Mouse (Mus musculus): ENCODE data around the gene Rpl22. TPM values are rescaled to one million over a fixed set of nuclear protein-coding genes. Genes with fewer than 3 reads are reported as not detected.

The Rpl22 gene
- polyA plus RNA-seq, 1 experiment from 2014 or later, result 352 TPM

- H3K27me3 ChIP-seq (ENCODE audit: low read depth, poor library complexity, severe bottlenecking), result peaks cover 96% of the 10 kb centered on the region
- no peaks in the 10 kb centered on the region for H3K36me3 ChIP-seq
- no peak for DNase-seq (ENCODE audit: low spot score)
- H3K27ac ChIP-seq, result no peak overlapping the region
- WGBS, result 57% methylated on average over 18 of the region's 18 CpGs
- H3K4me1 ChIP-seq, result peaks cover 40% of the 10 kb centered on the region
- H3K9me3 ChIP-seq (replicated peaks), result no peaks in the 10 kb centered on the region
- H3K4me3 ChIP-seq, result no peak overlapping the region
Measured at GRCm38 (mm10) chr4:152288398-152288945, 37.1 kb upstream of the Rpl22 start.

GRCm38 (mm10) chr4:152290385-152290784, 35.2 kb upstream of the Rpl22 start:
- H3K4me3 ChIP-seq, result peak overlapping the region; percentile 44
- 0% methylated on average over 39 of the region's 39 CpGs for WGBS
- H3K27me3 ChIP-seq (ENCODE audit: low read depth, poor library complexity, severe bottlenecking), result peaks cover 95% of the 10 kb centered on the region
- no peaks in the 10 kb centered on the region for H3K36me3 ChIP-seq
- H3K4me1 ChIP-seq, result peaks cover 46% of the 10 kb centered on the region
- H3K9me3 ChIP-seq (replicated peaks), result no peaks in the 10 kb centered on the region
- no peak for DNase-seq (ENCODE audit: low spot score)
- H3K27ac ChIP-seq, result peak overlapping the region; percentile 46; the same call in 1 of the 2 replicates

- Histone ChIP-seq H3K4me3 (peak overlapping the region; percentile 44), H3K9me3 (replicated peaks) (no peaks in the 10 kb centered on the region), H3K27me3 (ENCODE audit: low read depth, poor library complexity, severe bottlenecking) (peaks cover 95% of the 10 kb centered on the region), H3K4me1 (peaks cover 52% of the 10 kb centered on the region), H3K36me3 (no peaks in the 10 kb centered on the region), H3K27ac (no peak overlapping the region)
- no peak for DNase-seq (ENCODE audit: low spot score)
- WGBS, result 14% methylated on average over 11 of the region's 11 CpGs
Measured at GRCm38 (mm10) chr4:152290991-152291390, 34.6 kb upstream of the Rpl22 start.

GRCm38 (mm10) chr4:152291562-152291961, 34.0 kb upstream of the Rpl22 start, which contains the start of gene Hes3:
Gene Hes3 (minus strand): TSS chr4:152291662.
- H3K36me3 ChIP-seq, result no peaks in the 10 kb centered on the region
- no peak within 1 kb of the TSS for H3K27ac ChIP-seq
- H3K4me1 ChIP-seq, result peaks cover 52% of the 10 kb centered on the region
- peaks cover 90% of the 10 kb centered on the region for H3K27me3 ChIP-seq (ENCODE audit: low read depth, poor library complexity, severe bottlenecking)
- 26% methylated on average over 6 of the region's 6 CpGs for WGBS
- peak within 1 kb of the TSS; percentile 44 for H3K4me3 ChIP-seq
- no peak for DNase-seq (ENCODE audit: low spot score)
- no peaks in the 10 kb centered on the region for H3K9me3 ChIP-seq (replicated peaks)

GRCm38 (mm10) chr4:152292102-152292765, 33.3 kb upstream of the Rpl22 start:
- whole genome bisulfite sequencing, result 30% methylated on average over 12 of the region's 12 CpGs
- no peak overlapping the region for H3K27ac ChIP-seq
- no peaks in the 10 kb centered on the region for H3K9me3 ChIP-seq (replicated peaks)
- H3K27me3 ChIP-seq (ENCODE audit: low read depth, poor library complexity, severe bottlenecking), result peaks cover 84% of the 10 kb centered on the region
- no peak overlapping the region for H3K4me3 ChIP-seq
- peaks cover 50% of the 10 kb centered on the region for H3K4me1 ChIP-seq
- no peak for DNase-seq (ENCODE audit: low spot score)
- no peaks in the 10 kb centered on the region for H3K36me3 ChIP-seq

GRCm38 (mm10) chr4:152294188-152294929, 31.2 kb upstream of the Rpl22 start:
- Histone ChIP-seq H3K4me3 (no peak overlapping the region), H3K4me1 (peaks cover 68% of the 10 kb centered on the region), H3K27me3 (ENCODE audit: low read depth, poor library complexity, severe bottlenecking) (peaks cover 67% of the 10 kb centered on the region), H3K36me3 (peaks cover under 1% of the 10 kb centered on the region; the same call in 1 of the 2 replicates), H3K27ac (no peak overlapping the region), H3K9me3 (replicated peaks) (no peaks in the 10 kb centered on the region)
- DNase-seq (ENCODE audit: low spot score), result no peak
- 40% methylated on average over 10 of the region's 10 CpGs for WGBS

GRCm38 (mm10) chr4:152295916-152296315, 29.6 kb upstream of the Rpl22 start:
- peaks cover 56% of the 10 kb centered on the region for H3K4me1 ChIP-seq

GRCm38 (mm10) chr4:152296371-152296770, 29.2 kb upstream of the Rpl22 start:
- H3K27me3 ChIP-seq (ENCODE audit: low read depth, poor library complexity, severe bottlenecking), result peaks cover 46% of the 10 kb centered on the region
- H3K4me3 ChIP-seq, result peak overlapping the region; percentile 100
- peaks cover 54% of the 10 kb centered on the region for H3K4me1 ChIP-seq
- no peak for DNase-seq (ENCODE audit: low spot score)
- WGBS, result 22% methylated on average over 8 of the region's 8 CpGs
- H3K9me3 ChIP-seq (replicated peaks), result no peaks in the 10 kb centered on the region
- peaks cover 20% of the 10 kb centered on the region for H3K36me3 ChIP-seq
- peak overlapping the region; percentile 93; the same call in 1 of the 2 replicates for H3K27ac ChIP-seq

More at GRCm38 (mm10) chr4:152295916-152296315, 29.6 kb upstream of the Rpl22 start:
- Histone ChIP-seq H3K36me3 (peaks cover 16% of the 10 kb centered on the region), H3K9me3 (replicated peaks) (no peaks in the 10 kb centered on the region), H3K27ac (no peak overlapping the region), H3K27me3 (ENCODE audit: low read depth, poor library complexity, severe bottlenecking) (peaks cover 51% of the 10 kb centered on the region), H3K4me3 (peak overlapping the region; percentile 100; the same call in 1 of the 2 replicates)
- DNase-seq (ENCODE audit: low spot score), result no peak
- WGBS, result 55% methylated on average over 4 of the region's 4 CpGs

GRCm38 (mm10) chr4:152296874-152297861, 28.4 kb upstream of the Rpl22 start, which contains the start of gene Icmt:
Gene Icmt (plus strand): TSS chr4:152297227.
- peaks cover 50% of the 10 kb centered on the region for H3K4me1 ChIP-seq
- H3K27ac ChIP-seq, result peak within 1 kb of the TSS; percentile 93
- peaks cover 28% of the 10 kb centered on the region for H3K36me3 ChIP-seq
- peak; percentile 100 for DNase-seq (ENCODE audit: low spot score)
- under 1% methylated on average over 119 of the region's 119 CpGs for WGBS
- H3K9me3 ChIP-seq (replicated peaks), result no peaks in the 10 kb centered on the region
- H3K4me3 ChIP-seq, result peak within 1 kb of the TSS; percentile 100
- H3K27me3 ChIP-seq (ENCODE audit: low read depth, poor library complexity, severe bottlenecking), result peaks cover 38% of the 10 kb centered on the region

GRCm38 (mm10) chr4:152298836-152299235, 26.7 kb upstream of the Rpl22 start:
- Histone ChIP-seq H3K27me3 (ENCODE audit: low read depth, poor library complexity, severe bottlenecking) (peaks cover 22% of the 10 kb centered on the region), H3K27ac (no peak overlapping the region), H3K9me3 (replicated peaks) (no peaks in the 10 kb centered on the region), H3K36me3 (peaks cover 45% of the 10 kb centered on the region), H3K4me1 (peaks cover 42% of the 10 kb centered on the region), H3K4me3 (no peak overlapping the region)
- DNase-seq (ENCODE audit: low spot score), result no peak
- WGBS, result 84% methylated on average over 14 of the region's 14 CpGs

- H3K4me3 ChIP-seq, result no peak overlapping the region
- 96% methylated on average over 8 of the region's 8 CpGs for WGBS
- no peaks in the 10 kb centered on the region for H3K9me3 ChIP-seq (replicated peaks)
- peaks cover 33% of the 10 kb centered on the region for H3K4me1 ChIP-seq
- H3K36me3 ChIP-seq, result peaks cover 60% of the 10 kb centered on the region
- peaks cover 7% of the 10 kb centered on the region for H3K27me3 ChIP-seq (ENCODE audit: low read depth, poor library complexity, severe bottlenecking)
- no peak for DNase-seq (ENCODE audit: low spot score)
- no peak overlapping the region for H3K27ac ChIP-seq
Measured at GRCm38 (mm10) chr4:152300375-152300774, 25.2 kb upstream of the Rpl22 start.

- 84% methylated on average over 11 of the region's 11 CpGs for WGBS
- H3K4me3 ChIP-seq, result no peak overlapping the region
- peaks cover 20% of the 10 kb centered on the region for H3K4me1 ChIP-seq
Measured at GRCm38 (mm10) chr4:152302012-152302411, 23.5 kb upstream of the Rpl22 start.

More at GRCm38 (mm10) chr4:152302012-152302411, 23.5 kb upstream of the Rpl22 start:
- H3K27me3 ChIP-seq (ENCODE audit: low read depth, poor library complexity, severe bottlenecking), result no peaks in the 10 kb centered on the region
- peaks cover 62% of the 10 kb centered on the region for H3K36me3 ChIP-seq
- no peak overlapping the region for H3K27ac ChIP-seq
- DNase-seq (ENCODE audit: low spot score), result no peak
- H3K9me3 ChIP-seq (replicated peaks), result no peaks in the 10 kb centered on the region

All from limb, embryonic 10.5 days (tissue).